Mouse (Mus musculus): ENCODE data around the gene Psg20. TPM values are rescaled to one million over a fixed set of nuclear protein-coding genes. Genes with fewer than 3 reads are reported as not detected.
"Not testable (repeated sequence)": the region's sequence is repeated elsewhere in the genome, so short reads cannot be mapped to it uniquely, and the experiment has no call there.

Gene Psg20
- polyA plus RNA-seq, 1 experiment from 2014 or later: not detected

DNA sequence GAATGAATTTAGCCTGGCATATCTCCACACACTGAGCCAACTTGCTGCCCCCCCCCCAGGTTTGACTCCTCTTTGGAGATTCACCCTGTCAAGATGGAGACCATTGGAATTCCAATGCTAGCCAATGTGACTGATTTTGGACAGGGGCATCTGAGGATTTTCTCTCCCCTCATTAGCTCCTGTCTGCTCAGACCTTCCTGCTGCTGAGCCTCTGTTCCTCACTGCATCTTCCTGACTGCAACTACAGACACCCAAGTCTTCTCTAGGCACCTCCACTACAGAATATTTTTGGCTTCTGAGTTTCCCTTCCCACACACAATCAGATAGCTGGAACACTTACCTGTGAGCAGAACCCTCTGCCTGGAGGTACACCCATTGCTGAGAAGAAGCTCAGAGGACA is 399 bp downstream of the Psg20 start:
- Histone ChIP-seq H3K27me3 (ENCODE audit: control insufficient read depth, insufficient read depth, low read length) (no peaks in the 10 kb centered on the region), H3K4me2 (ENCODE audit: low read depth, low read length) (no peak overlapping the region), H3K27ac (ENCODE audit: low read depth, low read length) (no peak overlapping the region), H3K9ac (replicated peaks; ENCODE audit: low read depth, low read length) (no peak overlapping the region), H3K9me3 (ENCODE audit: control insufficient read depth, low read length) (no peaks in the 10 kb centered on the region), H3K36me3 (ENCODE audit: control insufficient read depth, insufficient read depth, low read length) (no peaks in the 10 kb centered on the region), H3K4me1 (ENCODE audit: control insufficient read depth, insufficient read depth, low read length) (no peaks in the 10 kb centered on the region), H3K4me3 (ENCODE audit: low read depth, low read length) (no peak overlapping the region)
- ATAC-seq (ENCODE audit: low read depth): no peak

DNA sequence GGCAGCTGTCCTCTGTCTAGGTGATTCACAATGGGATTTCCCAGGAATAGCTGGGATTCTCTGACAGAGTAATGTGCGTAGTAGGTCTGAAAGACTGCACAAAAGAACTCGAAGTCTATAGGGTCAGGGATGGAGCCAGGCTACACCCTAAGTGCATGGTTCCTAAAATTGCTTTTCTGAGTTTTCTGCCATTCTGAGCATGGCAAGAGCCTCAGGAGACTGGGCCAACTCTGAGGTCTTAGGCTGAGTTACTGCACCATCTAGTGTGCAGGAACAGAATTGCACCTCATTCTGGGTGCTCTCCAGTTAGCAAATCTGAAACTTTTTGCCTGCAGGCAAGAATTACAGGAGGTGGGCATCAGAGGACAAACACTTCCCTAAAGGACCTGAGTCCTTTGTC is 6.2 kb downstream of the Psg20 start:
- H3K4me2 ChIP-seq (ENCODE audit: low read depth, low read length): no peak overlapping the region
- H3K36me3 ChIP-seq (ENCODE audit: control insufficient read depth, insufficient read depth, low read length): no peaks in the 10 kb centered on the region
- no peaks in the 10 kb centered on the region for H3K9me3 ChIP-seq (ENCODE audit: control insufficient read depth, low read length)
- ATAC-seq (ENCODE audit: low read depth): no peak
- H3K4me1 ChIP-seq (ENCODE audit: control insufficient read depth, insufficient read depth, low read length): no peaks in the 10 kb centered on the region
- H3K4me3 ChIP-seq (ENCODE audit: low read depth, low read length): no peak overlapping the region
- H3K27ac ChIP-seq (ENCODE audit: low read depth, low read length): no peak overlapping the region
- no peaks in the 10 kb centered on the region for H3K27me3 ChIP-seq (ENCODE audit: control insufficient read depth, insufficient read depth, low read length)
- no peak overlapping the region for H3K9ac ChIP-seq (replicated peaks; ENCODE audit: low read depth, low read length)
- 60% methylated on average over 2 of the region's 2 CpGs for whole genome bisulfite sequencing

DNA sequence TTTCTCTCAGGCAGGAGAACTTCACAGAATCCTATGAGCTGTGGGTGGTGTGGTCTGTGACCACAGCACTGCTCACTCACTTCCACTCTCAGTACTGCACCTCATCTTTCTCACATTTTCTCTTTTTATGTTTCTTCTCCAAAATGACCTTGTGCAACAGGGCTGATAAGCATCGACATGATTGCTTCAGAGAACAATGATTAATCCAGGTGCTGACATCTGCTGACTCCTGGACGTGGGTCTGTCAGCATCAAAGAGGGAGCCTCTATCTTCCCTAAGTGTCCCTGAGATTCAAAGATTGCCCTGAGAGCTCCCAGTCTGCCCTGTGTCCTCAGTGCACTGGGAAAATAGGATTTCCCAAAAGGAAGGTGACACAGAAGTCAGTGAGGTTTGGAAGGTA is 29.4 kb downstream of the Psg20 start, which contains the start of gene Psg21:
Gene Psg21, minus strand, starts transcription at position 101 of the 400 bp plus-strand sequence.
- 72% methylated on average over 1 of the region's 2 CpGs for WGBS
- not testable (repeated sequence) for H3K27me3 ChIP-seq (ENCODE audit: control insufficient read depth, insufficient read depth, low read length); H3K27ac ChIP-seq (ENCODE audit: low read depth, low read length); H3K4me2 ChIP-seq (ENCODE audit: low read depth, low read length); ATAC-seq (ENCODE audit: low read depth); H3K36me3 ChIP-seq (ENCODE audit: control insufficient read depth, insufficient read depth, low read length); H3K4me1 ChIP-seq (ENCODE audit: control insufficient read depth, insufficient read depth, low read length); H3K9ac ChIP-seq (replicated peaks; ENCODE audit: low read depth, low read length); H3K4me3 ChIP-seq (ENCODE audit: low read depth, low read length); H3K9me3 ChIP-seq (ENCODE audit: control insufficient read depth, low read length)

DNA sequence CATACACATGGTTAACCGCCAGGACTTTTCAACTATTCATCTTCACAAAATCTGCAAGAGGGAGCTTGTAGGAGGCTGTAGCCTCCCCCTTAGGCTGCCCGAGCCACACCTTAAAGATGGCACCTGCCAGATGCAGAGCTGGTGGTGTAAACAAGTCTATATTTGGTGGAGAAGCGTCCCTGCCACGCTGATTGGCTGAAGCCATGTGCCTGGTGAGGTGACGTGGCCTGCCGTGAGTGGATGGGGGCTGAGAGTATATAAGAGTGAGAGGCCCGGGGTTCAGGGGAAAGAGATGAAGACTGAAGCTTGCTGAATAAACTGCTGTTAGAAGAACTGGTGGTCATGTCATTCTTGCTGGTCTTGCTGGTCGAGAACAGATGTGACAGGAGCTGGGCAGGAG is 59.1 kb downstream of the Psg20 start:
- ATAC-seq (ENCODE audit: low read depth); H3K9ac ChIP-seq (replicated peaks; ENCODE audit: low read depth, low read length): not testable (repeated sequence)
- 76% methylated on average over 8 of the region's 8 CpGs for WGBS

More for the DNA sequence above, 59.1 kb downstream of the Psg20 start:
- H3K4me3 ChIP-seq (ENCODE audit: low read depth, low read length); H3K27ac ChIP-seq (ENCODE audit: low read depth, low read length); H3K4me2 ChIP-seq (ENCODE audit: low read depth, low read length); H3K27me3 ChIP-seq (ENCODE audit: control insufficient read depth, insufficient read depth, low read length); H3K9me3 ChIP-seq (ENCODE audit: control insufficient read depth, low read length); H3K36me3 ChIP-seq (ENCODE audit: control insufficient read depth, insufficient read depth, low read length); H3K4me1 ChIP-seq (ENCODE audit: control insufficient read depth, insufficient read depth, low read length): not testable (repeated sequence)

Other genes with a start within 250 kb of the Psg20 start
- not detected in 2 replicates for gene Psg26, start 202.0 kb downstream of the Psg20 start, polyA plus RNA-seq (2014; fragmentation: Nextera tagmentation; extraction: Ambion mirVana)
- not detected in 2 replicates for gene Psg25, start 153.9 kb downstream of the Psg20 start, polyA plus RNA-seq (2014; fragmentation: Nextera tagmentation; extraction: Ambion mirVana)
- not detected in 2 replicates for gene Psg27, start 118.9 kb downstream of the Psg20 start, polyA plus RNA-seq (2014; fragmentation: Nextera tagmentation; extraction: Ambion mirVana)
- not detected in 2 replicates for gene Psg23, start 69.7 kb downstream of the Psg20 start, polyA plus RNA-seq (2014; fragmentation: Nextera tagmentation; extraction: Ambion mirVana)
- gene Psg21, start 29.5 kb downstream of the Psg20 start, polyA plus RNA-seq (2014; fragmentation: Nextera tagmentation; extraction: Ambion mirVana): not detected in 2 replicates
- not detected in 2 replicates for gene Psg22, start 31.9 kb upstream of the Psg20 start, polyA plus RNA-seq (2014; fragmentation: Nextera tagmentation; extraction: Ambion mirVana)
- not detected in 2 replicates for gene Psg19, start 112.3 kb upstream of the Psg20 start, polyA plus RNA-seq (2014; fragmentation: Nextera tagmentation; extraction: Ambion mirVana)
- 0.12 TPM in 1 of 2 replicates, not detected in the other for gene Psg17, start 135.4 kb upstream of the Psg20 start, polyA plus RNA-seq (2014; fragmentation: Nextera tagmentation; extraction: Ambion mirVana)
- 0.46 TPM in 1 of 2 replicates, not detected in the other for gene Mill2, start 153.8 kb upstream of the Psg20 start, polyA plus RNA-seq (2014; fragmentation: Nextera tagmentation; extraction: Ambion mirVana)
- gene Pglyrp1, start 185.1 kb upstream of the Psg20 start, polyA plus RNA-seq (2014; fragmentation: Nextera tagmentation; extraction: Ambion mirVana): 18.3 and 18.7 TPM in 2 replicates
- gene Ccdc61, start 224.2 kb upstream of the Psg20 start, polyA plus RNA-seq (2014; fragmentation: Nextera tagmentation; extraction: Ambion mirVana): 17.6 and 20.2 TPM in 2 replicates
- 17.1 and 18.4 TPM in 2 replicates for gene Nova2, start 239.7 kb upstream of the Psg20 start, polyA plus RNA-seq (2014; fragmentation: Nextera tagmentation; extraction: Ambion mirVana)

Measured in neural tube, embryonic 14.5 days (tissue).